Mouse (Mus musculus) gastrocnemius, postnatal 4 days (tissue): Measurements from ENCODE around the gene Fnbp1l. TPM values are rescaled to one million over a fixed set of nuclear protein-coding genes. Genes with fewer than 3 reads are reported as not detected.

Source experiments
- DNase-seq, 2 experiments: peaks; one replicate each; pipeline ENCODE4 v3.0.0; 2021 to 2022; ENCODE audit warnings: low spot score in 2 of 2, mixed read lengths in 2 of 2
- microRNA-seq: library from miRNA; unstranded; fragments of <30 nt; microRNA quantifications from one replicate; pipeline ENCODE4 v1.2.0, GENCODE M21; 2021
- total RNA-seq, 2 experiments: library from RNA; stranded (reverse); gene quantifications; 2 replicates each; pipeline ENCODE4 v1.2.3; 2021

The Fnbp1l gene
- total RNA-seq, 2 experiments from 2014 or later = 27.2 to 30.2 TPM

- DNase-seq = no peak
Measured at GRCm38 (mm10) chr3:122498528-122498927, 121.0 kb downstream of the Fnbp1l start.

GRCm38 (mm10) chr3:122497871-122498270 is 121.6 kb downstream of the Fnbp1l start:
- no peak for DNase-seq

- no peak for DNase-seq
Measured at GRCm38 (mm10) chr3:122494764-122495163, 124.8 kb downstream of the Fnbp1l start.

- DNase-seq = no peak
Measured at GRCm38 (mm10) chr3:122492872-122493615, 126.5 kb downstream of the Fnbp1l start.

GRCm38 (mm10) chr3:122492006-122492405 is 127.5 kb downstream of the Fnbp1l start:
- DNase-seq = no peak

GRCm38 (mm10) chr3:122490574-122490973 is 128.9 kb downstream of the Fnbp1l start:
- DNase-seq = no peak

Small RNA genes lying within 50 kb of the gene (microRNA-seq; reads per million reads assigned to microRNA genes)
- not detected for gene Mir7657

Other genes starting within 250 kb of the Fnbp1l start
- 10 to 100 TPM; 18.9 to 22.7 TPM for gene Pde5a, start 109.2 kb upstream of the Fnbp1l start, total RNA-seq